Mouse (Mus musculus) forebrain, embryonic 13.5 days (tissue): ENCODE measurements around the gene Ntf3. TPM values are rescaled to one million over a fixed set of nuclear protein-coding genes. Genes with fewer than 3 reads are reported as not detected.

Experiments
- ATAC-seq: fragments of 200-750 bp; cut with Nextera tagmentation; 2 replicates; pipeline ENCODE4 v1.8.0; 2017
- H3K27ac ChIP-seq: fragments of 300-500 bp; sonication (generic); 2 replicates; pipeline ENCODE4 v1.5.1; 2015; ENCODE audit warnings: inconsistent platforms, mild to moderate bottlenecking, moderate library complexity
- H3K27me3 ChIP-seq: fragments of 300-500 bp; sonication (generic); 2 replicates; pipeline ENCODE4 v1.6.1; 2015; ENCODE audit warnings: mild to moderate bottlenecking, inconsistent platforms
- H3K36me3 ChIP-seq: fragments of 300-500 bp; sonication (generic); 2 replicates; pipeline ENCODE4 v1.6.1; 2015; ENCODE audit warnings: mild to moderate bottlenecking, inconsistent platforms; ENCODE audit not compliant: poor library complexity, severe bottlenecking
- H3K4me1 ChIP-seq: fragments of 300-500 bp; sonication (generic); 2 replicates; pipeline ENCODE4 v1.6.1; 2015; ENCODE audit warnings: inconsistent platforms
- H3K4me2 ChIP-seq: fragments of 300-500 bp; sonication (generic); 2 replicates; pipeline ENCODE4 v1.6.1; 2015; ENCODE audit warnings: inconsistent platforms, mild to moderate bottlenecking, moderate library complexity
- H3K4me3 ChIP-seq: fragments of 300-500 bp; sonication (generic); 2 replicates; pipeline ENCODE4 v1.5.1; 2015; ENCODE audit warnings: mild to moderate bottlenecking, inconsistent platforms
- H3K9ac ChIP-seq: fragments of 300-500 bp; sonication (generic); 2 replicates; pipeline ENCODE4 v1.6.1; 2015; ENCODE audit warnings: mild to moderate bottlenecking, inconsistent platforms
- H3K9me3 ChIP-seq: fragments of 300-500 bp; sonication (generic); replicated peaks from 2 replicates; pipeline ENCODE4 v1.6.1; 2016; ENCODE audit warnings: inconsistent platforms
- WGBS: fragments of 180-500 bp; shearing (Covaris S2); methylation state at CpG from one replicate; pipeline ENCODE4 v1.1.7; 2015; 5-methylcytosine and 5-hydroxymethylcytosine counted together
- polyA plus RNA-seq: library from polyadenylated mRNA; unstranded; fragments of >200 nt; fragmentation: Nextera tagmentation; extraction: Ambion mirVana; gene quantifications from 2 replicates; pipeline ENCODE4 v1.2.1, GENCODE M21; 2015

Ntf3 gene
- polyA plus RNA-seq, 1 experiment from 2014 or later, result 3.6 TPM

GRCm38 (mm10) chr6:126097471-126097870 is 69.2 kb downstream of the Ntf3 start:
- H3K4me3 ChIP-seq, result no peak overlapping the region
- no peaks in the 10 kb centered on the region for H3K27me3 ChIP-seq
- no peak overlapping the region for H3K27ac ChIP-seq
- H3K9me3 ChIP-seq, result no peaks in the 10 kb centered on the region
- WGBS, result 84% methylated on average over 5 of the region's 5 CpGs
- no peaks in the 10 kb centered on the region for H3K4me1 ChIP-seq
- no peak overlapping the region for H3K4me2 ChIP-seq
- no peak for ATAC-seq
- H3K9ac ChIP-seq, result no peak overlapping the region
- no peaks in the 10 kb centered on the region for H3K36me3 ChIP-seq

GRCm38 (mm10) chr6:126096085-126096484 is 70.6 kb downstream of the Ntf3 start:
- H3K9me3 ChIP-seq, result no peaks in the 10 kb centered on the region
- H3K9ac ChIP-seq, result no peak overlapping the region
- ATAC-seq, result no peak
- H3K4me1 ChIP-seq, result no peaks in the 10 kb centered on the region
- no peak overlapping the region for H3K27ac ChIP-seq
- 81% methylated on average over 13 of the region's 13 CpGs for WGBS
- H3K36me3 ChIP-seq, result no peaks in the 10 kb centered on the region
- no peak overlapping the region for H3K4me3 ChIP-seq
- no peaks in the 10 kb centered on the region for H3K27me3 ChIP-seq
- no peak overlapping the region for H3K4me2 ChIP-seq

- Histone ChIP-seq H3K36me3 (no peaks in the 10 kb centered on the region), H3K27me3 (no peaks in the 10 kb centered on the region), H3K4me3 (no peak overlapping the region), H3K4me1 (no peaks in the 10 kb centered on the region), H3K27ac (no peak overlapping the region), H3K4me2 (no peak overlapping the region), H3K9ac (no peak overlapping the region), H3K9me3 (no peaks in the 10 kb centered on the region)
- WGBS, result 86% methylated on average over 6 of the region's 6 CpGs
- no peak for ATAC-seq
Observed at GRCm38 (mm10) chr6:126095041-126095440, 71.7 kb downstream of the Ntf3 start.

- WGBS, result 80% methylated on average over 5 of the region's 5 CpGs
- H3K36me3 ChIP-seq, result no peaks in the 10 kb centered on the region
- no peak for ATAC-seq
Observed at GRCm38 (mm10) chr6:126092026-126092425, 74.7 kb downstream of the Ntf3 start.

GRCm38 (mm10) chr6:126090063-126090462 is 76.6 kb downstream of the Ntf3 start:
- no peaks in the 10 kb centered on the region for H3K4me1 ChIP-seq
- no peaks in the 10 kb centered on the region for H3K27me3 ChIP-seq
- no peaks in the 10 kb centered on the region for H3K9me3 ChIP-seq
- no peak for ATAC-seq
- no peak overlapping the region for H3K27ac ChIP-seq
- H3K9ac ChIP-seq, result no peak overlapping the region
- WGBS, result 91% methylated on average over 1 of the region's 1 CpGs
- H3K4me2 ChIP-seq, result no peak overlapping the region
- no peaks in the 10 kb centered on the region for H3K36me3 ChIP-seq
- H3K4me3 ChIP-seq, result no peak overlapping the region

More at GRCm38 (mm10) chr6:126092026-126092425, 74.7 kb downstream of the Ntf3 start:
- no peaks in the 10 kb centered on the region for H3K4me1 ChIP-seq
- H3K9me3 ChIP-seq, result no peaks in the 10 kb centered on the region
- no peak overlapping the region for H3K9ac ChIP-seq
- H3K27ac ChIP-seq, result no peak overlapping the region
- H3K4me3 ChIP-seq, result no peak overlapping the region
- no peaks in the 10 kb centered on the region for H3K27me3 ChIP-seq
- H3K4me2 ChIP-seq, result no peak overlapping the region

GRCm38 (mm10) chr6:126088489-126089265 is 78.0 kb downstream of the Ntf3 start:
- Histone ChIP-seq H3K9ac (no peak overlapping the region), H3K4me3 (no peak overlapping the region), H3K4me2 (no peak overlapping the region), H3K9me3 (no peaks in the 10 kb centered on the region), H3K36me3 (no peaks in the 10 kb centered on the region), H3K4me1 (no peaks in the 10 kb centered on the region), H3K27ac (no peak overlapping the region), H3K27me3 (no peaks in the 10 kb centered on the region)
- ATAC-seq, result no peak
- WGBS, result 95% methylated on average over 12 of the region's 12 CpGs

GRCm38 (mm10) chr6:126086321-126086950 is 80.3 kb downstream of the Ntf3 start:
- Histone ChIP-seq H3K4me3 (no peak overlapping the region), H3K9ac (no peak overlapping the region), H3K36me3 (no peaks in the 10 kb centered on the region), H3K27ac (no peak overlapping the region), H3K27me3 (no peaks in the 10 kb centered on the region), H3K4me2 (no peak overlapping the region), H3K4me1 (no peaks in the 10 kb centered on the region), H3K9me3 (no peaks in the 10 kb centered on the region)
- WGBS, result 80% methylated on average over 3 of the region's 3 CpGs
- ATAC-seq, result no peak

GRCm38 (mm10) chr6:126080531-126080930 is 86.2 kb downstream of the Ntf3 start:
- Histone ChIP-seq H3K27ac (no peak overlapping the region), H3K27me3 (no peaks in the 10 kb centered on the region), H3K4me2 (no peak overlapping the region), H3K9ac (no peak overlapping the region), H3K4me3 (no peak overlapping the region), H3K36me3 (no peaks in the 10 kb centered on the region), H3K4me1 (no peaks in the 10 kb centered on the region), H3K9me3 (no peaks in the 10 kb centered on the region)
- ATAC-seq, result no peak
- 83% methylated on average over 3 of the region's 3 CpGs for WGBS

- H3K4me3 ChIP-seq, result no peak overlapping the region
- H3K9ac ChIP-seq, result no peak overlapping the region
- H3K27me3 ChIP-seq, result no peaks in the 10 kb centered on the region
- no peak overlapping the region for H3K4me2 ChIP-seq
- no peaks in the 10 kb centered on the region for H3K9me3 ChIP-seq
- no peaks in the 10 kb centered on the region for H3K36me3 ChIP-seq
- ATAC-seq, result no peak
- WGBS, result 83% methylated on average over 3 of the region's 3 CpGs
- H3K27ac ChIP-seq, result no peak overlapping the region
- H3K4me1 ChIP-seq, result no peaks in the 10 kb centered on the region
Observed at GRCm38 (mm10) chr6:126057706-126058105, 109.0 kb downstream of the Ntf3 start.

- no peaks in the 10 kb centered on the region for H3K36me3 ChIP-seq
- H3K27me3 ChIP-seq, result no peaks in the 10 kb centered on the region
- no peak overlapping the region for H3K9ac ChIP-seq
- ATAC-seq, result no peak
- no peak overlapping the region for H3K4me2 ChIP-seq
- H3K4me3 ChIP-seq, result no peak overlapping the region
- H3K9me3 ChIP-seq, result no peaks in the 10 kb centered on the region
- no peaks in the 10 kb centered on the region for H3K4me1 ChIP-seq
- 93% methylated on average over 5 of the region's 5 CpGs for WGBS
- H3K27ac ChIP-seq, result no peak overlapping the region
Observed at GRCm38 (mm10) chr6:126053136-126053535, 113.6 kb downstream of the Ntf3 start.
